Mouse (Mus musculus) MEL-GATA-1-ER (cell line): ENCODE data around the gene Ptprd.

Source experiments
- DNase-seq: peaks from one replicate; pipeline ENCODE4 v3.0.0-alpha.2; 2012; ENCODE audit warnings: low read depth; ENCODE audit errors: extremely low read depth

The Ptprd gene

DNA sequence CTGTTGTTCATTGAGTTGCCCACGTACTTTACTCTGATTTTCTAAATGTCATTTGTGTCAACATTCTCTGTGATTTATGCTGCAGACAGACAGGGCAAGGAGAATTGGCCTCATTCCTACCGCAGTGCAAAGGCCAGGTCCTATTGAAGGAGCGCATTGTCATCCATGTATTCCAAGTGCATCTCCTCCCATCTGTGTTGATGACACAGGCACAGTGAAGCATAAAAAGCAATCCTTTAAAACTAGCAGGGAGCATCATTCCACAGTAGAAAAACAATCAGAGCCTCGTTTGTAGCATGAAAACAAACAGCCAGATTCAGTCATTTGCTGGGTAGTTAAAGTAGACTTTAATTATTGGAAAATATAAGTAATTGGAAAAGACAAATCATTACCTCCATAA lies 960.6 kb downstream of the Ptprd start:
- DNase-seq, result no peak

DNA sequence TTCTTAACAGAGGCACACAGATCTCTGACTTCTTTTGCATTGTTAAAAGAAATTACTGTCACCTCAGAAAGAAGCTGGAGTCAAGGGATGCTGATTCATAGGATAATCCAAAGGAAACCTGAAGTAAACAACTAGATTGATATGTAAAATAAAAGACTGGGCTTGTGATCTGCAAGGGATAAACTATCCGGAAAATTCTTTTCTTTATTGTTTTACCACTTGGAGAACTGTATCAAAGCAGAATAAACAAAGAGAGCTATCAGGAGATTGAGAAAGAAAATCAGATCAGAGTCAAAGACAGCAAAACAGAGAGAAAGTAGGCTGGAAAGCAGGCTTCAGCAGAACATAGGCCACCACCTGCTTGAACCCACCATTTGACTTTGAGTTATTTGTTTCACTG lies 962.0 kb downstream of the Ptprd start:
- no peak for DNase-seq

DNA sequence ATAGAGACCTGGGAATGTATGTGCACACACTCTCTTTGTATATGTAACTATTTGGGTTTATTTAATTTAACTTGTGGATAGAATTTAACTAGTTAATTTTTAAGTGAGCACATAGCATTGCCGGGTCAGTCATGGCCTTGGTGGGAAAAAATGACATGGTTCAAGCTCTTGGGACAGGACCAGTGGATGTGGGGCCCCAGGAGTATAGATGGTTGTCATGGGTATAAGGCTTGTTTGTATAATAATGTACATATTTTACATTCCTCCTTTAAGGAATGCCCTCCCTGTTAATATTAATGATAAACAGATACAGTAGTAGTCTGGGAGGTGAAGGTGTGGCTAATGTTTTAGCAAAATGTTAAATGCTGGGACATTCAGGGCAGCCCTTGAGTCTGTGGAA lies 962.8 kb downstream of the Ptprd start:
- DNase-seq, result no peak

DNA sequence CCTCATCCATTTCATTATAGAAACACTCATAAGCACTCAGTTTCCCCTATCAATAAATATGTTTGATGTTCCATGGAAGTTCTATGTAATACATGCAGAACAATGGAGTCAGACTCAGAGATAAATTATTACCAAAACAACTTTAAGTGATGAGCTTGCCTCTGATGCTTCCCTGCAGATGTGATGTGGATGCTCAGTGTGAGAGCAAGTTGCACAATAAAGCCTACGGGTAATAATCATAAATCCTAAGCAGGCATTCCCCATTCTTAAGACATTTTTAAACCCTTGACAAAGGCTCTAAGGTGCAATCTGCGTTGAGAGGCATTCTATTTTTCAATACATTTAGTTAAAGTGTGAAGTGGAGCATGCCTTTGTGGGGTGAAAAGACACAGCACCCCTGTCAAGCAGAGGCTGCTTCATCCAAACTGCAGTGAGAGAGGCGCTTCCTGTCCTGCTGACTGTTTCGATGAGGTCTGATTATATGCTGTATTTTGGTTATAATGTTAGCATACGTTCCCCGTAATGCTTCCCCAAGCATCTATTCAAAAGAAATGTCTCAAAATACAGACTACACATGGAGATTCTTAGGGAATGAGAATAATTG lies 969.8 kb downstream of the Ptprd start:
- DNase-seq, result no peak

DNA sequence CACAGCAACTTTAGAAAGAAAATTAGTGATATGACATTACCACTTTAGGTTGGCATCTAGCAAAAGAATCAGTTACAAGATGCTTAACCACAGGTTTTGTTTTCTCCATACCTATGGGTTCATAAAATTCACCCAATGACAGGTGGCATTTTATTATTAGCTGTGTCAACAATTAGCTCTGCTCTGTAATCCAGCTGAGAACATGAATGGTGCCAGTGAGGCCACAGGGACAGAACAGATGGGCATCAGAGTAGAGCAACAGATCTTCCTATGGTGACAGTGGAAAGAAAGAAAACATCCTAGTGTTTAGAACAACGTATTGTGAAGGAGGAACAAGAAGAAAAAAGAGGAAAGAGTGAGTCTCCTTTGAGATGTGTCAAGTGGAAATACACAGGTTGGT lies 973.6 kb downstream of the Ptprd start:
- no peak for DNase-seq

DNA sequence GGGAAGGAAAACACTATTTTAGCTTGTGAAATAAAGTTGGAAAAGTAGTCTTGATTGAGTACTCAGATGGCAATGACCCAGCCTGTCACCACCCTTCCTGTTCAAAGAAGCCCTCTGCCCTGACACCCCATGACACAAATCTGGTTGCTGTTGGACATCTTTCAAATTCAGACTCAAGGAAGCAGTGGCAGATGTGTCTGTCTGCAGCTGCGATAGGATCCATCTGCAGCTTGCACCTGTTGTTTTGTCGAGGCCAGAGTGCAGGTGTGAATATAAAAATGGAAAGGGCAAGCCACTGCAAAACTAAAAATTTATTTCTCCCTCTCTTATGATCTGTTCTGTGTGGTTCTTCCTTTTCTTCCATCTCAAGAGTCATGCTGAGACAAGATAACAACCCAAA lies 978.5 kb downstream of the Ptprd start:
- DNase-seq, result no peak

DNA sequence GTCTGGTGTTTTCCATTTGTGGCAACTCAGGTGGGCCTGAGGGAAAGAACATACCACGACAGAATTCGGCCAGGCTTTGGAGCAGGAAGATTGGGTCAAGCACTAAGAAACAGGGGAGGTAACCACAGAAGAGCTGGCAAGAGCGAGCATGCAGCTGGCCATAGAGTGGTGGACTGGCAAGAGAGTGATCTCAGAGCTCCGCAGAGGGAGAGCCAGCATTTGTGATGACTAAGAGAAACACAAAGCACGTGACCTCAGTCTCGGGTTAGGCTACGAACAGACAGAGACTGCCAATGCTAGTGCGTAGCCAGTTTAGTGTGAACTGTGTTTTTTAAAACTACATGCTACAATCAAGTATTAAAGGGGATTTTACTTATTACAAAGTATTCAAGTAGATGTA lies 1042.9 kb downstream of the Ptprd start:
- no peak for DNase-seq

DNA sequence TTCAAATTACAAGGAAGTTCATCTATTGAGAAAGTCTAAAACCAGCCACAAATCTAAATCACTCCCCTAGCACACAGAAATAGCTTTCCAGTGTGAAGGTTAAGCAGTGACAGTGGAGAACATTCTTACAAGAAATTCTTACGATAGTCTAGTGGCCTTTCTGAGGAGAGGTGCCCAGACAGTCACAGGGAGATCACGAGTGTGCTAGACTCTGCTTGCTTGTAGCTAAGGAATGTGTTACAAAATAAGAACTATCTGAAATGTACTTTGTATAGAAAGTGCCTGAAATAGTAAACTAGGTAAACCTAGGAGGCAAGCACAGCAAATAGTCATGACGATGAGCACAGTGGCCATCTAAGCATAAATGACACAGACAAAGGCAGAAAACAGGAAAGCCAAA lies 1054.2 kb downstream of the Ptprd start:
- no peak for DNase-seq

DNA sequence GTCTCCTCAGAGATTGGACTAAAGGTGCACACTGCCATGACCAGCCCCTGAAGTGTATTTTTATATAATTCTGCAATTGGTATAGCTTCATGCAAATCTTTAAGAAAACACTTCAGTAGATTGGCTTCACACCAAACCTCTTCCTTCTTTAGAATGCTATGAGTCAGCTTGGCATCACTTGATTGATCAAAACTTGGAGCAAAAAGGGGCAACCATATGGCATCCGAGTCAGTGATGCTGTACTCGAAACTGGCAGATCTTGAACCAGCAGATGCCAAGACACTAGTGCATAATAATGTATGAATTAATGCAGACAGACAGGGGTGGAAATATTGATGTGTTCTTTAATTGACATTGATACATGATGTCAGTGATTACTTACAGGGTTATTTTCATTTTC lies 1056.2 kb downstream of the Ptprd start:
- no peak for DNase-seq

DNA sequence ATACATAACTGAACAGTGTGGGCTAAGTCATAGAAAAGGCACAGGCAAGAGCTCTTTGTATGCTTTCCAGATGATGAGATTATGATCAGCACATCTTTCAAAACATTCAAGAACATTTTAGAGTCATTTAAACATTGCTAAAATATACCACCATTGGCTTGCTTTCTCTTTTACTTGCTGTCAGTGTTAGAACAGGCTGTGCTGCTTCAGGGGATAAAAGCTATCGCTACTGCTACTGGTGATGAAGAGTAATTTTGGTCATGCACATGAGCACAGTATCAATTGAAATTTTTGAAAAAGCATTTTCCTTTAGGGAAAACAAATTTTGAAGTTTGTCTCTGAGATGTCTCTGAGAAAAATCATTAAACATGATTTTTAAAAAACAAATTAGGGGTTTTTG lies 1056.7 kb downstream of the Ptprd start:
- DNase-seq, result no peak

DNA sequence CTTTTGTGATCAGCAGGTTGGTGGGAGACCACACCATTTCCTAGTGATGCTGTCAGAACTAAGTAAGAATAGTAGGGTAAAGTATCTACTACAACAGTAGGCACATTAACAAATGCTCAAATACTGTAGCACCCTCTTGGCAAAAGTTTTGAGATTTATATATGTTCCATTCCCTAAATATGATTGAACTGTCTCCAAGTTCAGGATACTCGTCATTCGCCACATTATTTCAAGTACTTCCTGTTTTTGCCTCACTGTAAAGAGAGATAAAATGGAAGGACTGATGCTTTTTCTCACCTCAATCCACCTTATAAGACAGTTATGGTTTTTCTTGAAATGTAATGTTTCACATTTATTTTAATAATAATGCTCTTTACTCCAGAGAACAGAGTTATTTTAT lies 1086.9 kb downstream of the Ptprd start:
- no peak for DNase-seq

DNA sequence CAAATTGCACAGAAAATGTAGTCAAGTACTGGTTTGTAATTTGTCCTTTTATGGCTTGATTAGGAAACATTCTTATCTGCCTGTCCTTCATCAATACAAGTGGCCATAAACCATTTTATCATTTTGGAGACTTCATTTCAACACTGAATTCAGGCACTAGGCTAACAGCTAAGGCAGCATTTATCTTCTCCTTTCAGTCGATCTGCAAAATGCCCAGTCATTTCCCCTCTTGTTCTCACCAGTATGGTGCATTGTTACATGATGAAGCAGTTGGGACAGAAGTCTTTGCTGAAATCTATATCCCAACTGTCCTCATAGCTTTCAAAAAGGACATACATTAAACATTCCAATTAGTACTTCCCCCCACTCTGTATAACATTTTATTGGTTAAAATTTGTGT lies 1100.9 kb downstream of the Ptprd start:
- DNase-seq, result no peak

DNA sequence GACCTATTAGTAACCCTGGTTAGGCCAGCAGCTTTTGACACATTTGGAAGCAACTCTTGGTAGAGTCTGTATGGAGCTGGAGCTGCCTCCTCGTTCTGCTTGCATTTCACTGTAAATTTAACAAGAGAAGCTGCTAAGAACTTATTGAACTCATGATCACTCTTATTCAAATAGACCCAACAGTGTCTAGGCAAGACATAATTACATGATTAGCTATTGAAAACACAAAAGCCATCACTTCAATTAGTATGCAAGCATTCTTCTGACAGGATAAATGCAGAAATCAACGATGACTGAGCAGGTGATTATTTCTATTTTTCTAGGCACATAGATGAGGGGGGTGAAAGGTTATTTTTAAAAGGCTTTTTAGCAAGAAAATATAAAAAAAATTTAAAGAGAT lies 1104.5 kb downstream of the Ptprd start:
- DNase-seq, result no peak

DNA sequence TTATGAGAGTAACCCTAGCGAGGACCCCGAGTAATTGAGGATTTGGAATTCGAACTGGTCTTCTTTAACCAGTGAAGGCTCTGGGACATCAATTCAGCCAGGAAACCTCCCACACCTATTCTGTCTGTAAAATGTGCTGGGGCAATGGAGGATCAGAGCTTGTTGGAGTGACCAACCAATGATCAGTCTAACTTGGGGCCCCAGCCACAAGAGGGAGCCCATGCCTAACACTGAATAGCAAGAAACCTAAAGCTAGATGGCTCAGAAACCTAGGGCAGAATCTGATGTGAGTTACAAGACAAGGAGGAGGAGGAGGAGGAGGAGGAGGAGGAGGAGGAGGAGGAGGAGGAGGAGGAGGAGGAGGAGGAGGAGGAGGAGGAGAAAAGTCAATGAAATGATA lies 1128.6 kb downstream of the Ptprd start:
- DNase-seq, result peak; percentile 1

DNA sequence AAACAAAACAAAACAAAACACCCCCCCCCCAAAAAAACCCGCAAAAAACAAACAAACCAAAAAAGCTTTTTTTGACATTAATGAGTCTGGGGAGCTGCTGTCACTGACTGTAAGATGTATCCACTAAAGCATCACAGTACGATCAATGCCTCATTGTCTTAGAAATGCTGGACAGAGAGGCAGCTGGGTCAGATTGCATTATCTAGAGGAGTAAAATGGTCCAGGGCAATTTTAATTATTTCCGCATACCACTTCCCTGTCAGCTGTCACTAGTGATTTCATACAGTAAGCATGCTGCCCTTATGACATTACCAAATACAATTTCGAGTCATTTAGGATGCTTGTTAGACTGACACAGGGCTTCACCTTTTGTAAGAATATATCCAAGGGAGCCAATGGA lies 1134.2 kb downstream of the Ptprd start:
- DNase-seq, result no peak

DNA sequence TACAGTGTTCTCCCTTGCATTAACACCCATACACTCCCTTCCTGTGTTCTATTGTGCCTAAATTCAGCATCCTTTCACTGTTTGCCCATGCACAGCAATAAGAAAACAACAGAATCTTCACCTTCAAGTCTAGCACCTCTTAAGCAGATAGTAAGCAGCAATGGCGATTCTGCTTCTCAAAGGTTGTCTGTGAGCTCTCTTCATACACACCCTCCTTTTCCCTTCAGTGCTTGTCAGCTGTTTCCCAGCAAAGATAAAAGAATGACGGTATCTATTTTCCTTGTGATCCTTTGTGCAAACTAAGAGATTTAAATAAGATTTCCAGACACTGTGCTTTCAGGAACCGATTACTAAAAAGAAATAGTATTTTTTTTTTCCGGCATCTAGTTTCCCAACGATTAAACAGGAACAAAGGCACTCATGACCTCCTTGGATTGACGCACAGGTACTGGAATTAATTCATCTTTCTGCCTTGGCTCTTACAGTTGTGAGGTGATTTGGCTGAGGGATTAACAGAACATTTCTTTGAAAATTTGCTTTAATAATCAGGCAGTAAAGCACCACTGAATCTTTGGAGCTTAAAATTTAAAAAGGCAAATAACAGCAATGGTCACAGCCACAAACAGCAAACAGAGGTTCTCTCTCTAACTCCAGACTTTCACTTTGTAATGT lies 1161.1 kb downstream of the Ptprd start:
- no peak for DNase-seq

DNA sequence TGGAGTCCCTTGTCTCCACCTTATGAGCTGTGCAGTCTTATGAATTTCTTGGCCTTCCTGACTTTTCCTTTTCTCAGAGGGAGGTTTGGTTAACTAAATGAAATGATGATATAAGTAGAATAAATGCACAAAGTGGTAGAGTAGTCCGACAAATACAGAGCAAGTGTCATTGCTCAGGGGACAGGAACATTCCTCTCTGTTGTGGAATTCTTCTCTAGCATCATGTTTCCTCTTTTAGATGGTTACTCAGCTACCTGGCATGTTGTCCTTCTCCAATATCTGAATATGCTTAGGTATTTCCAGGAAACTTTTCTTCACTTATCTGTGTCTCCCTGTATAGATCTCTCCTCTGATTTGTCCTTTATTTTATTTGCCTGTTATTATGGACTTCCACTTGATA lies 1207.3 kb downstream of the Ptprd start:
- DNase-seq, result no peak

DNA sequence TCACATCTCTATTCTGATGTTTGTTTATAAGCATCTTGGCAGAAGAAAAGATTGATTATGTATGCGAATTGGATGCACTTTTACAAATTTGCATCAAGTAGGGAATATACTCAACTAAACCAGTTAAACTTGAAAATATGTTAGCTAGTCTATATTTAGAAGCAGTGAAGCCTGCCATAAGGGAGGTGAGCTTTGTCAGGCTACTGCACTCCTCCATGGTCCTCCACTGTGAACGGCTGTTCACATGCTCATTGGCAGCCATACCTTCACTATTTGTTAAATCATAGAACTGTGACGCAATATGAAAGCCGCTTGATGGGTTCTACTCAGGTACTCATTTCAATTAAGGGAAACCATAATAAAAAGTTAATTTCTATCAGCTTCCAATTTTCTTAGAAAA lies 1215.6 kb downstream of the Ptprd start:
- DNase-seq, result no peak

DNA sequence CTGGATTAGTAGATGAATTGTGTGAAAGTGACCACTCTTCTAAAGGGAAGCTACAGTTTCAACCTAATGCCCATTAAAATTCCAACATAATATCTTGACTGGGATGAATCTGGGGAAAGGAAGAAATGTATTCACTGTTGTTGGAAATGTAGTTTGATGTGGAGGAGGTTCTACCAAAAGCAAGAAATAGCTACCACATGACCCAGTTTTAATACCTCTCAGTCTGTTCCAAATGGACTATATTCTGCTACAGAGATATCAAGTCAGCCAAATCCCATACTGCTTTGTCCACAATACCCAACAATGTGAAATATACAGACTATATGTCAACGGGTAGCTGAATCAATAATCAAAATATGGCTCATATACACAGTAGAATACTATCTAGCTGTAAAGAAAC lies 1221.8 kb downstream of the Ptprd start:
- DNase-seq, result no peak

DNA sequence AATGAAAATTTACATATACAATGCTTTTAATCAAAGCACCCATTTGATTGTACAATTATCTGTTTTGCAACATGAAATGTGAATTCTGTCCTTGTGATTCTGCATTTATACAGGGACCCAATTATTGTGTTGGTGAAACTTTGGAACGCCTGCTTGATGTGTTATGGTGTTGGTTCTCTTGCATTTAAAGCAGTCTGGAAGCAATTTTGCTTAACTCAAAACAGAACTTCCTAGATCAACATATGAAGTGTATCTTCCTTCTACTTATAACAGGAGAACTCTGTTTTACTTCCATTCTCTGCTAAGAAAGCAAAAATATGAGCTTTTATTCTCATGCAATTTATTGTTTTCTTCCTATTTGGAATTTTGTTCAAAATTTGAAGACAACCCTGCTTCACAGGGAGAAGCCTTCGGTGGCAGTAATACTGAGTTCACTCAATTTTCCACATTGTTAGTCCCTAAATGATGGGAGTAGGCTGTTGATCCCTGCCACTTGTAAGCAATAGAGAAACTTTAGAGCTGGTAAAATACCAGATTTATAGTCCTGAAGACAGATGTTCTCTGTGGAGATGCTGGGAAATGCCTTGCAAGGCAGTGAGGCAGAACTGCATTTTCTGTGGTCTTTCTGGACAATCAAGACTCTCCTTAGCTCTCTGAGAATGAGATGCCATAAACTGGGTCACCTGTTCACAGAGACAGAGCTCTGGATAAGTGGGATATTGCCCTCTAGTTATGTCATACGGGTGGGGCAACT lies 1234.5 kb downstream of the Ptprd start:
- DNase-seq, result no peak

DNA sequence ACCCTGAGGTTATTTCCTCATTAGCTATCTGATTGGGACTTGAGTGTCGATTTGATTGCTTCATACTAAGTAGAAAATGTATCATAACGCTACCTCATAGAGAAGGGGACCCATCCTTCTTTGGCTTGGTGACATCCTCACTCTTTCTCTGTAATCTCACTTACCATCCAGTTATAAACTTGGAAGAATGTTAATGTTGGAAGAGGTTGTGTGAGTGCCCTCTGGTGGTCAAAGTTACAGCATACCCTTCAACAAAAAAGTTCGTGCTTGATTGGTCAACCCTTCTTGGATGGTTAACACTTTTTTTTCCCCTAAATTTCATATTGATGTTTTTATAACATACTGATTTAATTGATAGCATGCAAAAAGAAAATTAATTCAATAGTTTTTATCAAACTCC lies 1263.5 kb downstream of the Ptprd start:
- DNase-seq, result peak; percentile 2

DNA sequence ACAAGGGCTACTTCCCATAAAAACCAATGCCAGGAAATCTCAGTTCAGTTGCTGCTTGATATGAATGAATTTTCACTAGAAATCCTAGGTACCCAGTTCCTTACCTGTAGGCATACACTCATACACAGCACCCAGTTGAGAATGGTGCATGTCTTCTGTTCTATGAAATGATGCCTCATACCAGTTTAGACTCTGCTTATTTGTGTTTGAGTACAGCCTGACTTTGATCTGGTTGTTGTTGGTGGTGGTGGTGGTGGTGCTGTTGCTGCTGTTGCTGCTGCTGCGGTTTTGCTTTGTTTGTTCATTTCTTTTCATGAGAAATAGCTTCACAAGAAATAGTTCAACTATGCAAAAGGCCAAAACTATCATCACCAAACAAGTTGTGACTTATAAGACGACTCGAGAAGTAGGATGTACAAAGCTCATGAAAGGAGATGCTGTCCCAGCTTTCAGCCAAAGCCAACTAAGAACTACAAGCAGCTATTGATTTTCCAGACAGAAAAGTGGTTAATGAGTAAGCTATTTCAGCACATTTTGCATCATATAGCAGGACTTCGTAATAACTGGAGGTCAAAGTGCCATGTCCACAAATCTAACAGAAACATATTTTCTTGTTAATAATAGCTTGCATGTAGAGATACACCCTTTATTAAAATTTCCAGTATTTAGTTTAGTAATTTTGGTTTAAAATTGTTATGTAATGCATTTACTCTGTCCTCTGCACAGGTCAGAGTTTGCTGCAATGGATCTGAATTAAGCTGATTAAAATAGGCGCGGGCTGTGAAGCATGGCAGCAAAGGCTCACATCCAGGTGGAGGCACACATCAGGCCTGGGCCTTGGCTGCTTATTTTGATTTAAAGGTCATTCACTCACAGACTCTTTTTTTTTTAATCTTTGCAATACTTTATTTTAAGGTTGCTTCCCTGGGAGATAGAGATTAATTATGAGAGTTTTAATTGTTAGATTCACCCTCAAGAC lies 1270.1 kb downstream of the Ptprd start:
- no peak for DNase-seq
